Mouse (Mus musculus) kidney, embryonic 16.5 days (tissue): ENCODE measurements around the gene Scgb1b29. TPM values are rescaled to one million over a fixed set of nuclear protein-coding genes. Genes with fewer than 3 reads are reported as not detected.
"Not testable (repeated sequence)": the region's sequence is repeated elsewhere in the genome, so short reads cannot be mapped to it uniquely, and the experiment has no call there.

Experiments
- ATAC-seq: fragments of 200-750 bp; cut with Nextera tagmentation; 2 replicates; pipeline ENCODE4 v1.8.0; 2017; ENCODE audit warnings: moderate TSS enrichment; ENCODE audit not compliant: low FRiP score, low TSS enrichment
- H3K27ac ChIP-seq: fragments of 300-500 bp; sonication (generic); 2 replicates; pipeline ENCODE4 v1.5.1; 2014; ENCODE audit warnings: low read length
- H3K27me3 ChIP-seq: fragments of 300-500 bp; sonication (generic); 2 replicates; pipeline ENCODE4 v1.6.1; 2014; ENCODE audit warnings: low read length, control low read depth, mixed read lengths; ENCODE audit not compliant: insufficient read depth
- H3K36me3 ChIP-seq: fragments of 300-500 bp; sonication (generic); 2 replicates; pipeline ENCODE4 v1.6.1; 2014; ENCODE audit warnings: low read length, control low read depth, mixed read lengths; ENCODE audit not compliant: insufficient read depth
- H3K4me1 ChIP-seq: fragments of 300-500 bp; sonication (generic); 2 replicates; pipeline ENCODE4 v1.6.1; 2014; ENCODE audit warnings: low read length, control low read depth, mixed read lengths; ENCODE audit not compliant: insufficient read depth
- H3K4me2 ChIP-seq: fragments of 300-500 bp; sonication (generic); replicated peaks from 2 replicates; pipeline ENCODE4 v1.6.1; 2014; ENCODE audit warnings: low read depth, low read length
- H3K4me3 ChIP-seq: fragments of 300-500 bp; sonication (generic); 2 replicates; pipeline ENCODE4 v1.5.1; 2014; ENCODE audit warnings: mild to moderate bottlenecking, low read length
- H3K9ac ChIP-seq: fragments of 300-500 bp; sonication (generic); replicated peaks from 2 replicates; pipeline ENCODE4 v1.6.1; 2014; ENCODE audit warnings: low read length
- H3K9me3 ChIP-seq: fragments of 300-500 bp; sonication (generic); 2 replicates; pipeline ENCODE4 v1.6.1; 2016; ENCODE audit warnings: low read length, control low read depth
- WGBS: fragments of 180-500 bp; shearing (Covaris S2); extraction: QIAGEN DNeasy Blood & Tissue Kit; methylation state at CpG from one replicate; pipeline ENCODE4 v1.1.7; 2014; 5-methylcytosine and 5-hydroxymethylcytosine counted together
- polyA plus RNA-seq: library from polyadenylated mRNA; unstranded; fragments of >200 nt; fragmentation: Nextera tagmentation; extraction: Ambion mirVana; gene quantifications from 2 replicates; pipeline ENCODE4 v1.2.1, GENCODE M21; 2015

Gene Scgb1b29
- polyA plus RNA-seq: not detected in 2 replicates

DNA sequence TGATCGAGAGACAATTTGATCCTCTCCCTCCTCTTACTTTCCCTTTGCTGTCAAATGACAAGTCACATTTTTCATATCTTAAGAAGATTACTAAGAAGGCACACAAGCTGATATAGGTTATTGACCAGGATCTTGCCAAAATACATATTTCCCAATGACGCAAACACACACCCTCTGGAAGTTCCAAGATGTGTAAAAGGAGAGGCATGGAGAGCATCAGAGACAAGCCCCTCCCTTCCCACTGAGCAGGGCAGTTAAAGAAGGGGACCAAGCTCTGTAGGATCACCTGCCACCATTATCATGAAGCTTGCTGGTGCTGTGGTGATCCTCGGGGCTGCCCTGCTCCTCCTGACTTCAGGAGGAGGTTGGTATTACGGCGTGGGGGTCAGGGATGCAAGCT is at the start of gene Scgb1b29:
TSS of gene Scgb1b29 (plus strand) at position 301 of the 400 bp plus-strand sequence.
- H3K9me3 ChIP-seq, H3K36me3 ChIP-seq, H3K27me3 ChIP-seq, ATAC-seq, H3K4me2 ChIP-seq, H3K27ac ChIP-seq, H3K9ac ChIP-seq, H3K4me3 ChIP-seq, H3K4me1 ChIP-seq: not testable (repeated sequence)
- WGBS: 76% methylated on average over 3 of the region's 5 CpGs

- not testable (repeated sequence) for H3K9me3 ChIP-seq, H3K27ac ChIP-seq, H3K9ac ChIP-seq, H3K27me3 ChIP-seq, H3K4me1 ChIP-seq, ATAC-seq, H3K4me2 ChIP-seq, H3K36me3 ChIP-seq, H3K4me3 ChIP-seq
- WGBS: 93% methylated on average over 10 of the region's 11 CpGs
Observed at GRCm38 (mm10) chr7:32428636-32429035, 12.7 kb upstream of the Scgb1b29 start.

Other genes starting within 250 kb of the Scgb1b29 start
- not detected in 2 replicates for gene Scgb2b11, start 230.4 kb upstream of the Scgb1b29 start, polyA plus RNA-seq
- gene Scgb1b11, start 218.7 kb upstream of the Scgb1b29 start, polyA plus RNA-seq: not detected in 2 replicates
- gene Scgb2b12, start 114.3 kb upstream of the Scgb1b29 start, polyA plus RNA-seq: not detected in 2 replicates
- not detected in 2 replicates for gene Scgb1b12, start 107.4 kb upstream of the Scgb1b29 start, polyA plus RNA-seq